Mouse (Mus musculus) kidney, adult 2 months (tissue): ENCODE data around the gene Slc44a3. TPM values are rescaled to one million over a fixed set of nuclear protein-coding genes. Genes with fewer than 3 reads are reported as not detected.
"Not testable (repeated sequence)": the region's sequence is repeated elsewhere in the genome, so short reads cannot be mapped to it uniquely, and the experiment has no call there.

Experiments
- DNase-seq: peaks from one replicate; pipeline ENCODE4 v3.0.0; 2021
- H3K27ac ChIP-seq: fragments of 200-500 bp; 2 replicates; pipeline ENCODE4 v1.5.1; 2012; ENCODE audit warnings: low read depth, low read length, control low read depth, inconsistent platforms; ENCODE audit not compliant: insufficient read depth
- H3K27me3 ChIP-seq: fragments of 200-500 bp; replicated peaks from 2 replicates; pipeline ENCODE4 v1.6.1; 2012; ENCODE audit warnings: mild to moderate bottlenecking, moderate library complexity, low read length, inconsistent platforms; ENCODE audit not compliant: control insufficient read depth, insufficient read depth
- H3K36me3 ChIP-seq: fragments of 200-500 bp; 2 replicates; pipeline ENCODE4 v1.6.1; 2012; ENCODE audit warnings: mild to moderate bottlenecking, moderate library complexity, low read length, inconsistent platforms; ENCODE audit not compliant: control insufficient read depth, insufficient read depth
- H3K4me1 ChIP-seq: fragments of 200-500 bp; 2 replicates; pipeline ENCODE4 v1.6.1; 2011; ENCODE audit warnings: low read length; ENCODE audit not compliant: control insufficient read depth, insufficient read depth
- H3K4me3 ChIP-seq: fragments of 200-500 bp; 2 replicates; pipeline ENCODE4 v1.5.1; 2011; ENCODE audit warnings: mild to moderate bottlenecking, low read depth, low read length, control low read depth; ENCODE audit not compliant: insufficient read depth
- CTCF ChIP-seq: fragments of 200-500 bp; conservative IDR thresholded peaks from 2 replicates; pipeline ENCODE4 v1.5.1; 2011; ENCODE audit warnings: low read depth, mild to moderate bottlenecking, control low read depth, low read length, moderate library complexity, mixed read lengths; ENCODE audit not compliant: insufficient read depth, insufficient read length
- POLR2A ChIP-seq: fragments of 200-500 bp; IDR thresholded peaks from one replicate; pipeline ENCODE4 v1.6.1; 2011; ENCODE audit warnings: low read depth, low read length, control low read depth
- WGBS: fragments of 180-500 bp; shearing (Covaris S2); methylation state at CpG from one replicate; pipeline ENCODE4 v1.1.7; 2018; 5-methylcytosine and 5-hydroxymethylcytosine counted together
- polyA plus RNA-seq: library from polyadenylated mRNA; depleted of rRNA; stranded (reverse); fragments of >200 nt; gene quantifications from 2 replicates; pipeline ENCODE4 v1.2.3, GENCODE M21; 2012

The Slc44a3 gene
- polyA plus RNA-seq, 1 experiment, result 11.4 TPM

DNA sequence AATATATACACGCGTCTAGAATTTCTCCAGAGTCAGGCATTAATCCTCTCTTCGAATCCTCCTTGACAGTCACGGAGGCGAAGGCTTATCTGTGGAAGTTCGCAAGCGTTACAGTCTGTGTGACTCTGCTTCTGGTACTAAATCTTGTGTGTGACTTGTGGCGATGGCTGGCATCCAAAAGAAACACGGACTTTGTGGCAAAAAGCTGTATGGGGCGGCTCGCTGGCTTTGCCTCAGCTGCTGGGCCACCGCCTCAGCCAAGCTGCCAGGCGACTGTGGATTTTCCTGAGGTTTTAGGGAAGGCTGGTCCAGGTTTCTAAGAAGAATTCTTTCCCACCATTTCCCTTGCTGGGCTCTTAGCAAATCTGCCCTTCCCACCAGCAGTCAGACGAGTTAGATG lies 21.1 kb upstream of the Slc44a3 start:
- Histone ChIP-seq H3K4me1 (no peaks in the 10 kb centered on the region), H3K27me3 (no peaks in the 10 kb centered on the region), H3K27ac (peak overlapping the region; percentile 8; the same call in 1 of the 2 replicates), H3K4me3 (no peak overlapping the region), H3K36me3 (no peaks in the 10 kb centered on the region)
- WGBS, result 25% methylated on average over 14 of the region's 14 CpGs
- DNase-seq, result peak; percentile 75
- no peak for TF ChIP-seq CTCF
- TF ChIP-seq POLR2A, result no peak

DNA sequence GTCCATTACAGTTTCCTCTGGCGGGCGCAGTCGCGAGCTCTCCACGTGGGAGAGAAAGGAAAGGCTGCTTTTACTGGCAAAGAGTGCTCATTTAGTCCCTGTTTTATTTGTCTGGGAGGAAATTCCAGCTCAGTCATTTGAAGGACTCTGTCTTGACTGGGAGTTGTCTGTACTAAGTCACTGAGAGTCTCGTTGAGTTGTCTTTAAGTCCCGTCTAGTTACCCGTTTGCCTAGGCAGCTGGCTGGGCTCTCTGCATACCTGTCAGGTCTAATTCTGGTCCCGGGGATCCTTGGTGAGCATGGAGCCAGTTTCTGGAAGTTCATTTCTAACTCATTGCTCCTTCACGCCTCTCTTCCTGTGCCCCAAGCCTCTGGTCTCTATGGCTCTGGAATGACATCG lies 20.5 kb upstream of the Slc44a3 start:
- Histone ChIP-seq H3K4me1 (no peaks in the 10 kb centered on the region), H3K27me3 (no peaks in the 10 kb centered on the region), H3K4me3 (no peak overlapping the region), H3K27ac (peak overlapping the region; percentile 8; the same call in 1 of the 2 replicates), H3K36me3 (no peaks in the 10 kb centered on the region)
- TF ChIP-seq POLR2A (no peak), CTCF (no peak)
- WGBS, result 36% methylated on average over 11 of the region's 11 CpGs
- peak; percentile 17 for DNase-seq

GRCm38 (mm10) chr3:121550370-121550769 lies 18.2 kb upstream of the Slc44a3 start:
- DNase-seq, result peak; percentile 51
- Histone ChIP-seq H3K4me3 (no peak overlapping the region), H3K27me3 (no peaks in the 10 kb centered on the region), H3K4me1 (no peaks in the 10 kb centered on the region), H3K27ac (no peak overlapping the region), H3K36me3 (no peaks in the 10 kb centered on the region)
- no peak for TF ChIP-seq POLR2A
- peak; percentile 77 for TF ChIP-seq CTCF
- 4% methylated on average over 1 of the region's 1 CpGs for WGBS

GRCm38 (mm10) chr3:121547851-121548624 lies 15.8 kb upstream of the Slc44a3 start:
- no peak for DNase-seq
- Histone ChIP-seq H3K27ac (no peak overlapping the region), H3K4me3 (peak overlapping the region; percentile 9; the same call in 1 of the 2 replicates), H3K27me3 (no peaks in the 10 kb centered on the region), H3K36me3 (no peaks in the 10 kb centered on the region), H3K4me1 (no peaks in the 10 kb centered on the region)
- TF ChIP-seq CTCF, result no peak
- TF ChIP-seq POLR2A, result no peak
- WGBS, result 19% methylated on average over 15 of the region's 15 CpGs

- 61% methylated on average over 5 of the region's 5 CpGs for WGBS
- Histone ChIP-seq H3K27me3 (no peaks in the 10 kb centered on the region), H3K27ac (peak overlapping the region; percentile 30; the same call in 1 of the 2 replicates), H3K36me3 (no peaks in the 10 kb centered on the region), H3K4me3 (no peak overlapping the region), H3K4me1 (peaks cover 11% of the 10 kb centered on the region; the same call in 1 of the 2 replicates)
- no peak for DNase-seq
- TF ChIP-seq CTCF (no peak), POLR2A (no peak)
Observed at GRCm38 (mm10) chr3:121540621-121541020, 8.4 kb upstream of the Slc44a3 start.

DNA sequence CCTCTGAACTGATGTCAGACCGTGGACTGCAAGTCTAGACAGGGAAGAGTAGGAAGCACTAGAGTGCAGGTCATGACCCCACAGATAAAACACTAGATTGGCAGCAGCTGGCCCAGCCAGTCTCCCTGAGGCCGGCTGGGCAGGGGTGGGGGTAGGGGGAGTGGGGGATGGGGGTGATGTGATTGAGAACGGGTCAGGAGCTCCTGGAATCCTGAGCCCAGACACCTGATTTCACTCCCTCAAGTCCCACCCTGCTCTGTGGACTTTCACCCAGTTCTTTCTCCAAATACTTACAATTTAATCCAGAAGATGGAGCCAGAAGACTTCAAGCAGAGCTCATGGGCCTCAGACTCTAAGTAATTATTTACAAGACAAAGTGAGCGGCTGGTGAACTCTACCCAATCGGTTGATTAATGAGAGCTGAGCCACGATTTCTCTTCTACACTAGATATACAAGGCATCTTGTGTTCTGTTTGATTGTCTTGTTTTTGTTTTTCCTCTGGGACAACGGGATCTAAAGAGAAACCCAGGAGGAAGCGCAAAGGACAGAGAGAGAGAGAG lies 7.7 kb upstream of the Slc44a3 start:
- Histone ChIP-seq H3K4me3 (no peak overlapping the region), H3K4me1 (peaks cover 11% of the 10 kb centered on the region; the same call in 1 of the 2 replicates), H3K27ac (peak overlapping the region; percentile 30; the same call in 1 of the 2 replicates), H3K36me3 (no peaks in the 10 kb centered on the region), H3K27me3 (no peaks in the 10 kb centered on the region)
- WGBS, result 11% methylated on average over 8 of the region's 8 CpGs
- TF ChIP-seq CTCF, result peak; percentile 27; the same call in 1 of the 2 replicates
- TF ChIP-seq POLR2A, result no peak
- peak; percentile 83 for DNase-seq

DNA sequence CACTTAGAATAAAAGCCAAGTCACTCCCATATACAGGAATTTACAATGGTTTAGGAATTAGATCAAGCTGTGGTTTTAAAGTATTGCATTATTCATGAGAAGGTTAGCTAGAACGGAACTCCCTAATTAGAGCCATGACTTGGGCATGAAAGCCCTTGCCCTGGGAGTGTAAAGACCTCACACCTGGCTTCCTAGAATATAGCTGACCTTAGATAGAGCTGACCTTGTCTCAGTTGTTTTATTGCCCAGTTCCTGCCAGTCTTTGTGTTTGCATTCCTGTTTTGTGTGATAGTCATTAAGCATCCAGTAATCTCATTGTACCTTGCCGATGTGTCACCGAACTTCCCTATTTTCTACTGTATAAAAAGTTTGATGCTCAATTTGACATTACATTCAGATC lies 6.6 kb upstream of the Slc44a3 start:
- H3K27ac ChIP-seq, H3K4me3 ChIP-seq, H3K36me3 ChIP-seq, DNase-seq, H3K27me3 ChIP-seq: not testable (repeated sequence)
- peaks cover 11% of the 10 kb centered on the region; the same call in 1 of the 2 replicates for H3K4me1 ChIP-seq
- WGBS, result 62% methylated on average over 3 of the region's 3 CpGs
